Mouse (Mus musculus) lung, postnatal 10 days (tissue): ENCODE measurements at regions not wholly inside any gene's neighbourhood (a gene's known extent, or its start where the extent isn't known, plus 50 kb on each side); places are given as distances from the start of the nearest gene placed in this dataset.
A peak's percentile ranks its signal among the peaks of the same experiment; 100 is the strongest.

Source experiments
- DNase-seq: peaks from one replicate; pipeline ENCODE4 v3.0.0; 2021

- DNase-seq: no peak
Measured at GRCm38 (mm10) chr2:21267149-21267761, 61.7 kb downstream of the Thnsl1 start.

GRCm38 (mm10) chr2:21269989-21270846, 64.7 kb downstream of the Thnsl1 start:
- peak; percentile 32 for DNase-seq

- DNase-seq: no peak
Measured at GRCm38 (mm10) chr2:21273416-21273815, 67.9 kb downstream of the Thnsl1 start.

DNA sequence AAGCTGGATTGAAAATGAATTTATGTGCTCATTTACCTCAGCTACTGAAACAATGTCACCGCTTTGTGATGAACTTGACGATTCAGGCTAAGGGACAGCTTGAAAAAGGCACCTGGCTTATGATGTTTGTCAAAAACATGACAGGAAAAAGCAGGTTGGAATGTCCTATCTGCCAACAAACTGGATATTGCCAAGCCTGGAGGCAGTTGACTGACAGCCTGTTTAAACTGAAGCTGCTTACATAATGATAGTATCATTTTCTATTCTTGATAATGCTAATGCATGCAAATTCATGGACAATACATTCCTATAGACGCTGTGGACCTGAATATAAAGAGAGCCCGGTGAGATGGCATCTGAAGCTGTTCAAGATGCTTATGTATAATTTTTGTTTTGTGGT, 69.8 kb downstream of the Thnsl1 start:
- no peak for DNase-seq

DNA sequence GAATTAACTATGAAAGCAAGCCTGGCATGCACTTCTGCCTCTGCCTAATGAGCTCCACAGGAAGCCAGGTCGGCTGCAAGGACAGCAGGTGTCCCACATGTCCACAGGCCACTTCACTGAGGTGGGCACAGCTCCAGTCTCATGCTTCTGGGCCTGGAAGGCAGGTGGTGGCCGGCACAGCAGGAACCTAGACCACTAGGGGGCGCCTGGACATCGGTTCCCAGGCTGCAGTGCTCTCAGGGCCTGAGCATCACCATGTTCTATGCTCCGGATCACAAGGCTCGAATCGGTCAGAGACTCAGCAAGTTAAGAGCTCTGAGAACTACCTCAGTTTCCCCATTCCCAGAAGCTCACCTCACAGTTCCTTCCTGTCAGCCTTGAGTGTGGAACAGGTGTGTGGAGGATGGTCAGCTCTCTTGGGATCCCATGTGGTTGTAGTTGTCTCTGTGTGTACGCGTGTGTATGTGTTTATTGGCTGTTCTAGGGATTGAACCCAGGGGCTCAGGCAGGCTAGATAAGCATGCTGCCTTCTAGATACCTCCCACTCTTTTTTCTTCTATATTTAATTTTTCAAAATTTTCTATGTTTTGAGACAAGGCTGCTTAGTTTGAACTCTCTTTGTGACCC, 75.4 kb downstream of the Thnsl1 start:
- peak; percentile 75 for DNase-seq

- no peak for DNase-seq
Measured at GRCm38 (mm10) chr2:21282505-21283200, 77.1 kb downstream of the Thnsl1 start.

GRCm38 (mm10) chr2:21284881-21285280, 79.4 kb downstream of the Thnsl1 start:
- DNase-seq: no peak

- DNase-seq: no peak
Measured at GRCm38 (mm10) chr2:21287786-21288185, 79.6 kb upstream of the Gpr158 start.

DNA sequence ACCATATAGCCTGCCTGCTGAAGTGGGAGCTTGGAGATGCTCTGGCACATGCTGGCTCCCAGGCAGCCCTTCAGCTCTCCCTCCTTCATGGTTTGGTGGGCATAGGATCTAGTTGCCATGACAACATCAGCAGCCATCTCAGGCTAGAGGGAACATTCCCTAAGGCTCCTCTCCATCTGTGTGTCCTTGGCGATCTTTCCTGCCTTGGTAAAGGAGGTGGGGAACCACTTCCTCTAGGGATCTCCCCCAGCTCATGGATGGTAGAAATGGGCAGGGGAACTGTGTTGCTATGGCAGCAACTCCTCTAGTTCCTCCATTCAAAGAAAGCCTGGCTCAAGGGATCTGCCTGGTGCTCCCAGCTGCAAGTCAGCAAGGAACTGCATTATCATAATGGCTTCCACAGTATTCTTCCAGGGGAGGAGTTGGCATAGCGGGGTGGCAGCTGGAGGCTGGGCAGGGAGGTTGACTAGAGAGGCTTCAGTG, 74.6 kb upstream of the Gpr158 start:
- no peak for DNase-seq

DNA sequence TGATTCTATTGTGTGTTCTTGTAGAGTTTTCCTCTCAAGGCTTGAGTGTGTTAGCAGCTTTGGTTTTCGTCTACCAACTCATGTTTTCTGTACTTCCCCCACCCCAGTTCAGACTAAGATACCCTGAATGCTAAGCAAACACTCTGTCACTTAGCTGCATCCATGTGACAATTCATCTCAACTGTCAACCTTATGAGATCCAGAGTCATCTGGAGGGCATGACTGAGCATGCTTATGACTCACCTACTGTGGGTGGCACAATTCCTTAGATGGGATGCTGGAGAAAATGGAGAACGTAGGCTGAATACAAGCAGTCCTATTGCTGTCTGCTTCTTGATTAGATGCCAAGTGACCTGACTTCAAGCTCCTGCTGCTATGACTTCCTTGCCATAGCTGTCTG, 73.3 kb upstream of the Gpr158 start:
- no peak for DNase-seq

DNA sequence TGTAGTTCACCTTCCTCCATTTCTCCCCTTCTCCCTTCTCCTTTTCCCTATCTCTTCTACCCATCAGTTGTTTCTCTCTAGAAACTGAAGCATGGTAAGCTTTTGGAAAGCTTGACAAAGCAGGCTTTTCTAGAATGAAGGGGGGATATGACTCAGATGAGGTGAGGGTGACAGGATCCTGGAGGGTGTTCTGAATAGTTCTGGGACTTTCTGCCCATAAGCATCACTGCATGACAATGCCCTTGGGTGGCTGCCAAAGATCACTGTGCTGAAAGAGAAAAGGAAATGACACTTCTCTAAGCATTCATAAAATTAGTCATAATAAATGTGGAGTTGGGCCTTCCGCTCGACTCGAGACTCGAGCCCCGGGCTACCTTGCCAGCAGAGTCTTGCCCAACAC, 67.7 kb upstream of the Gpr158 start:
- peak; percentile 73 for DNase-seq
